Mouse (Mus musculus): ENCODE measurements around the gene Aig1. TPM values are rescaled to one million over a fixed set of nuclear protein-coding genes. Genes with fewer than 3 reads are reported as not detected.

Gene Aig1
- polyA plus RNA-seq, 1 experiment = 12.1 TPM

DNA sequence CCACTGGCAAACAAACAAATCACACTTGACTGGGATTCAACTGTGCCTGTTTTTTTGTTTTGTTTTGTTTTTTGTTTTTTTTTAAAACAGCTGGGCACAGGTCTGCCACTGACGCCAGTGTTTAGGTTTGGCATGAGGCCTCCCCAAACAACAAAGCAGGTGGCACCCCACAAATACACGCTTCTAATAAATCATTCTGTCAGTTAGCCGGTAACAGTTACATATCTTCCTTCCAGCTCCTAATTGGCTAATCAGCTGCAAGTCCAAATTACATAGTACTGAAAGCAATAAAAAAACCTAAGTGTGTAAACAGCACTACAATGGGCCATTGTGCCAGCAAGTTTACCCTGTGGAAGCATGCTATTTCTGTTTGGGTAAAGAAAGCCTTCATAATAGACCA lies 18.7 kb downstream of the Aig1 start:
- Histone ChIP-seq H3K36me3 (ENCODE audit: control insufficient read depth, insufficient read depth, low read length) (no peaks in the 10 kb centered on the region), H3K4me1 (ENCODE audit: control insufficient read depth, insufficient read depth, insufficient read length) (no peaks in the 10 kb centered on the region), H3K27me3 (ENCODE audit: control insufficient read depth, insufficient read depth, low read length) (no peaks in the 10 kb centered on the region), H3K27ac (ENCODE audit: insufficient read depth, low read length) (no peak overlapping the region), H3K4me3 (ENCODE audit: extremely low read depth, insufficient read depth, insufficient read length) (no peak overlapping the region)
- DNase-seq (ENCODE audit: low read depth in 1 of 2, low spot score in 2 of 2) = no peak
- WGBS = 78% methylated on average over 3 of the region's 3 CpGs
- TF ChIP-seq POLR2A (IDR thresholded peaks at IDR 0.05; ENCODE audit: low read depth, low read length) (no peak), CTCF (IDR thresholded peaks at IDR 0.05; ENCODE audit: extremely low read depth, insufficient read depth, insufficient read length, insufficient replicate concordance) (no peak)

GRCm38 (mm10) chr10:13849205-13849604 lies 19.6 kb downstream of the Aig1 start:
- no peak for TF ChIP-seq CTCF (IDR thresholded peaks at IDR 0.05; ENCODE audit: extremely low read depth, insufficient read depth, insufficient read length, insufficient replicate concordance)
- DNase-seq (ENCODE audit: low read depth in 1 of 2, low spot score in 2 of 2) = no peak
- no peaks in the 10 kb centered on the region for H3K4me1 ChIP-seq (ENCODE audit: control insufficient read depth, insufficient read depth, insufficient read length)
- 98% methylated on average over 2 of the region's 2 CpGs for WGBS
- no peak overlapping the region for H3K4me3 ChIP-seq (ENCODE audit: extremely low read depth, insufficient read depth, insufficient read length)
- no peak overlapping the region for H3K27ac ChIP-seq (ENCODE audit: insufficient read depth, low read length)
- H3K27me3 ChIP-seq (ENCODE audit: control insufficient read depth, insufficient read depth, low read length) = no peaks in the 10 kb centered on the region
- H3K36me3 ChIP-seq (ENCODE audit: control insufficient read depth, insufficient read depth, low read length) = no peaks in the 10 kb centered on the region

GRCm38 (mm10) chr10:13844864-13845263 lies 23.9 kb downstream of the Aig1 start:
- Histone ChIP-seq H3K4me3 (ENCODE audit: extremely low read depth, insufficient read depth, insufficient read length) (no peak overlapping the region), H3K27me3 (ENCODE audit: control insufficient read depth, insufficient read depth, low read length) (no peaks in the 10 kb centered on the region), H3K27ac (ENCODE audit: insufficient read depth, low read length) (no peak overlapping the region), H3K4me1 (ENCODE audit: control insufficient read depth, insufficient read depth, insufficient read length) (no peaks in the 10 kb centered on the region), H3K36me3 (ENCODE audit: control insufficient read depth, insufficient read depth, low read length) (no peaks in the 10 kb centered on the region)
- TF ChIP-seq CTCF (IDR thresholded peaks at IDR 0.05; ENCODE audit: extremely low read depth, insufficient read depth, insufficient read length, insufficient replicate concordance) (no peak), POLR2A (IDR thresholded peaks at IDR 0.05; ENCODE audit: low read depth, low read length) (no peak)
- DNase-seq (ENCODE audit: low read depth in 1 of 2, low spot score in 2 of 2) = no peak
- 91% methylated on average over 4 of the region's 4 CpGs for WGBS

DNA sequence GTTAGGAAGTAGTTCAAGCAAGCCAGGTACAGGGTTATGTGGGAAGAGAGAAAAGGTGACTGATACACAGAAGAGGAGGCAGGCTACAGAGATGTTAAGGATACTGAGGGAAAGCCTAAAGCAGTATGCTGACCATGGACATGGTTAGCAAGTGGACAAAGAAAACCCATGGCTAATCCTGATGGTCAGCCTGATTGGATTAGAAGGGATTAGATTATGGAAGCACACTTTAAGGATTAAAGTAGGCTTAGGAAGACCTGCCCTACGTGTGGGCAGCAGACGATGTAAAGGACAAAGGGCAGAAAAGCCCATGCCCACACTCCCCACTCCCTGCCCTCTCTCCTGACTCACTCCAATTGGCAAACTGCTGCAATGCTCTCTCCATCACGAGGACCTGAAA lies 25.0 kb downstream of the Aig1 start:
- 77% methylated on average over 3 of the region's 3 CpGs for WGBS
- no peak overlapping the region for H3K4me3 ChIP-seq (ENCODE audit: extremely low read depth, insufficient read depth, insufficient read length)
- no peaks in the 10 kb centered on the region for H3K4me1 ChIP-seq (ENCODE audit: control insufficient read depth, insufficient read depth, insufficient read length)
- DNase-seq (ENCODE audit: low read depth in 1 of 2, low spot score in 2 of 2) = no peak
- no peak for TF ChIP-seq CTCF (IDR thresholded peaks at IDR 0.05; ENCODE audit: extremely low read depth, insufficient read depth, insufficient read length, insufficient replicate concordance)
- no peak for TF ChIP-seq POLR2A (IDR thresholded peaks at IDR 0.05; ENCODE audit: low read depth, low read length)
- H3K36me3 ChIP-seq (ENCODE audit: control insufficient read depth, insufficient read depth, low read length) = no peaks in the 10 kb centered on the region
- no peaks in the 10 kb centered on the region for H3K27me3 ChIP-seq (ENCODE audit: control insufficient read depth, insufficient read depth, low read length)
- no peak overlapping the region for H3K27ac ChIP-seq (ENCODE audit: insufficient read depth, low read length)

DNA sequence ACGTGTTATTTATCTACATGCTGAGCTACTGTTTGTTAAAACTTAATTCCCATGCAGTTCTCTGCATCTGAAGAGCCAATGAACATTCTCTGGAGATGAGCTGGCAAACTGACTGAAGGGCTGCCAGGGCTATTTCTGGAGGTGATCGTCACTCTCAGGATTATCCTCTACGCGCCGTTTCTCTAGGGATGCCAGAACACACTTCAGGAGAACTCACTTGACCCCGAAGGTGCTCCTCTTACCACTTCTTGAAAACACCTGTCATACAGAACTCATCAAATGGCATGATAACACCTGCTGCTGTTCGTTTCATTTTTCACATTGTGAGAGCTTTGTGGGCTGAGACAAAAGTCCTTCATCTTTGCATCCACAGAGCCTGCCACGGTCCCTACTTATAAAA lies 25.9 kb downstream of the Aig1 start:
- Histone ChIP-seq H3K27me3 (ENCODE audit: control insufficient read depth, insufficient read depth, low read length) (no peaks in the 10 kb centered on the region), H3K4me3 (ENCODE audit: extremely low read depth, insufficient read depth, insufficient read length) (no peak overlapping the region), H3K36me3 (ENCODE audit: control insufficient read depth, insufficient read depth, low read length) (no peaks in the 10 kb centered on the region), H3K4me1 (ENCODE audit: control insufficient read depth, insufficient read depth, insufficient read length) (no peaks in the 10 kb centered on the region), H3K27ac (ENCODE audit: insufficient read depth, low read length) (no peak overlapping the region)
- TF ChIP-seq CTCF (IDR thresholded peaks at IDR 0.05; ENCODE audit: extremely low read depth, insufficient read depth, insufficient read length, insufficient replicate concordance) = no peak
- DNase-seq (ENCODE audit: low read depth in 1 of 2, low spot score in 2 of 2) = no peak
- 86% methylated on average over 8 of the region's 8 CpGs for WGBS

- Histone ChIP-seq H3K27ac (ENCODE audit: insufficient read depth, low read length) (no peak overlapping the region), H3K4me1 (ENCODE audit: control insufficient read depth, insufficient read depth, insufficient read length) (no peaks in the 10 kb centered on the region), H3K27me3 (ENCODE audit: control insufficient read depth, insufficient read depth, low read length) (no peaks in the 10 kb centered on the region), H3K4me3 (ENCODE audit: extremely low read depth, insufficient read depth, insufficient read length) (no peak overlapping the region), H3K36me3 (ENCODE audit: control insufficient read depth, insufficient read depth, low read length) (no peaks in the 10 kb centered on the region)
- 93% methylated on average over 6 of the region's 6 CpGs for WGBS
- no peak for DNase-seq (ENCODE audit: low read depth in 1 of 2, low spot score in 2 of 2)
- TF ChIP-seq CTCF (IDR thresholded peaks at IDR 0.05; ENCODE audit: extremely low read depth, insufficient read depth, insufficient read length, insufficient replicate concordance) (no peak), POLR2A (IDR thresholded peaks at IDR 0.05; ENCODE audit: low read depth, low read length) (no peak)
These were observed 30.2 kb downstream of the Aig1 start for GRCm38 (mm10) chr10:13838511-13839126.

DNA sequence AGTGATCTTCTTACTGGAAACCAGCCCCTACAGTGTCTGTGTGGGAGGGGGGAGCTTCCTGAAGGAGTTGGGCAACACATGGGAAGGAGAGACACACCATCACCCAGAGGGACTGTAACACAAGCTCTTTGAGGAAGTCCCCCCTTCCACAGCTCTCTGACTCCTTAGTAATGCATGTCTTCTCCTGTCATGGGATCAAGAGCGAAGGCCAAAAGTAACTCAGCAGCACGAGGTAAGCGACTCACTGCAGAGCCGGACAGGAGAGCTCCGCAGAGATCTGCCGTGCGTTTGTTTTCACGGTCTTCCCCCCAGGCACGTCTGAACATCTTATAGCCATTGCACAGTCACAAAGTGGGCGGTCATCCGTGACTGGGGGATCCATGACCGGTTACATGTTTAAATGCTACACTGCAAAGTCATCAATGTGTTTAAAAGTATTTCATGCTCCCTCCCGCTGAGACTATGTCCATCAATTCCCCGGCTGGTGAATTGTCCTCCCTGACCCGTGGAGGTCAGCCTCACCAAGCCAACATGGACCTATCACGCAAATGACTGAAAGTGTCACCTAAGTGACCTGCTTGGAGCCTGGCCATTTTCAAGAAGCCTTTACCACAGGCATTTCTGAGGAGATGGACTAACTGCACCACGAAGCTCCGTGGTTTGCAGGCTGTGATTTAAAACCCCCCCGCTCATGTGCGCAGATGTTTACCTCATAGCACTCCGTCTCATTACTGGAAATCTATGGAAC lies 30.9 kb downstream of the Aig1 start:
- DNase-seq (ENCODE audit: low read depth in 1 of 2, low spot score in 2 of 2) = no peak
- H3K4me1 ChIP-seq (ENCODE audit: control insufficient read depth, insufficient read depth, insufficient read length) = no peaks in the 10 kb centered on the region
- H3K27me3 ChIP-seq (ENCODE audit: control insufficient read depth, insufficient read depth, low read length) = no peaks in the 10 kb centered on the region
- TF ChIP-seq POLR2A (IDR thresholded peaks at IDR 0.05; ENCODE audit: low read depth, low read length) = no peak
- no peak for TF ChIP-seq CTCF (IDR thresholded peaks at IDR 0.05; ENCODE audit: extremely low read depth, insufficient read depth, insufficient read length, insufficient replicate concordance)
- H3K36me3 ChIP-seq (ENCODE audit: control insufficient read depth, insufficient read depth, low read length) = no peaks in the 10 kb centered on the region
- 92% methylated on average over 21 of the region's 21 CpGs for WGBS
- H3K27ac ChIP-seq (ENCODE audit: insufficient read depth, low read length) = no peak overlapping the region
- no peak overlapping the region for H3K4me3 ChIP-seq (ENCODE audit: extremely low read depth, insufficient read depth, insufficient read length)
